Mouse (Mus musculus) liver, embryonic 14.5 days (tissue): Measurements from ENCODE around the gene Gucy2d.

ENCODE experiments used
- CTCF ChIP-seq: IDR thresholded peaks from 2 replicates; pipeline ENCODE4 v1.5.1; 2016; ENCODE audit warnings: antibody characterized with exemption, low read depth, control low read depth
- EP300 ChIP-seq: IDR thresholded peaks from 2 replicates; pipeline ENCODE4 v1.6.1; 2016; ENCODE audit warnings: antibody characterized with exemption, low read depth

- TF ChIP-seq CTCF (no peak), EP300 (no peak)
Observed at GRCm38 (mm10) chr7:98415550-98415949, 24.7 kb upstream of the Gucy2d start.
